Mouse (Mus musculus) CH12.LX (cell line): ENCODE data around the gene Arf3. TPM values are rescaled to one million over a fixed set of nuclear protein-coding genes. Genes with fewer than 3 reads are reported as not detected.

Experiments
- DNase-seq: peaks from one replicate; pipeline ENCODE4 v3.0.0-alpha.2; 2013; ENCODE audit errors: extremely low read depth
- H3K27ac ChIP-seq: 2 replicates; pipeline ENCODE4 v1.5.1; 2012; ENCODE audit warnings: low read depth, mild to moderate bottlenecking, control low read depth, moderate library complexity; ENCODE audit not compliant: insufficient read depth
- H3K27me3 ChIP-seq: replicated peaks from 2 replicates; pipeline ENCODE3; 2012; ENCODE audit warnings: inconsistent platforms
- H3K36me3 ChIP-seq, 2 experiments: replicated peaks in 1 of 2; 2 replicates each; pipeline versions ENCODE3 to v1.6.1; 2012; ENCODE audit warnings: inconsistent platforms in 1 of 2, low read length in 1 of 2, mild to moderate bottlenecking in 1 of 2, mixed read lengths in 1 of 2, moderate library complexity in 1 of 2; ENCODE audit not compliant: control insufficient read depth in 1 of 2, insufficient read depth in 1 of 2
- H3K4me1 ChIP-seq, 2 experiments: 2 replicates each; pipeline ENCODE4 v1.6.1; 2012; ENCODE audit warnings: inconsistent platforms in 1 of 2, moderate library complexity in 1 of 2; ENCODE audit not compliant: insufficient read depth in 2 of 2, control insufficient read depth in 1 of 2
- H3K4me2 ChIP-seq: 2 replicates; pipeline ENCODE4 v1.6.1; 2012; ENCODE audit warnings: low read depth, mild to moderate bottlenecking, control low read depth; ENCODE audit not compliant: poor library complexity, insufficient read depth, severe bottlenecking
- H3K4me3 ChIP-seq, 3 experiments: fragments of 150-350 bp in 1 of 3; sonication (generic) in 1 of 3; replicated peaks in 1 of 3; 2 replicates each; pipeline versions ENCODE3 to v1.5.1; 2011 to 2012; ENCODE audit warnings: low read depth in 2 of 3, low read length in 2 of 3, mild to moderate bottlenecking in 2 of 3, moderate library complexity in 2 of 3, control low read depth in 1 of 3, improper control_type of control experiment in 1 of 3, inconsistent platforms in 1 of 3, mixed read lengths in 1 of 3; ENCODE audit not compliant: poor library complexity in 1 of 3
- H3K79me2 ChIP-seq: replicated peaks from 2 replicates; pipeline ENCODE4 v1.6.1; 2012; ENCODE audit warnings: mild to moderate bottlenecking, moderate library complexity; ENCODE audit not compliant: control insufficient read depth, poor library complexity, insufficient read depth, severe bottlenecking; ENCODE audit errors: extremely low read depth
- H3K9ac ChIP-seq: 2 replicates; pipeline ENCODE4 v1.6.1; 2012; ENCODE audit warnings: low read depth, mild to moderate bottlenecking, control low read depth, moderate library complexity; ENCODE audit not compliant: insufficient read depth
- H3K9me3 ChIP-seq: replicated peaks from 2 replicates; pipeline ENCODE3; 2012; ENCODE audit warnings: low read length, inconsistent platforms, mixed read lengths
- BHLHE40 ChIP-seq: IDR thresholded peaks from 2 replicates; pipeline ENCODE4 v1.6.1; 2011; ENCODE audit warnings: mild to moderate bottlenecking, low read depth, low read length, improper control_type of control experiment
- CHD1 ChIP-seq: IDR thresholded peaks from 2 replicates; pipeline ENCODE4 v1.6.1; 2012; ENCODE audit warnings: low read depth, low read length, improper control_type of control experiment, inconsistent platforms
- JUND ChIP-seq: conservative IDR thresholded peaks from 2 replicates; pipeline ENCODE4 v1.6.1; 2011; ENCODE audit warnings: low read depth, low read length, improper control_type of control experiment
- MXI1 ChIP-seq: IDR thresholded peaks from 2 replicates; pipeline ENCODE4 v1.6.1; 2011; ENCODE audit warnings: mild to moderate bottlenecking, low read depth, low read length, improper control_type of control experiment
- NELFE ChIP-seq: IDR thresholded peaks from 2 replicates; pipeline ENCODE4 v1.6.1; 2011; ENCODE audit warnings: low read depth, low read length, improper control_type of control experiment
- PAX5 ChIP-seq: IDR thresholded peaks from 2 replicates; pipeline ENCODE4 v1.6.1; 2012; ENCODE audit warnings: low read length, inconsistent platforms, mixed read lengths
- POLR2AphosphoS2 ChIP-seq: IDR thresholded peaks from 2 replicates; pipeline ENCODE4 v1.6.1; 2011; ENCODE audit warnings: low read depth, low read length, improper control_type of control experiment
- SMC3 ChIP-seq: IDR thresholded peaks from 2 replicates; pipeline ENCODE4 v1.6.1; 2011; ENCODE audit warnings: low read depth, low read length, improper control_type of control experiment
- TCF12 ChIP-seq: IDR thresholded peaks from 2 replicates; pipeline ENCODE4 v1.6.1; 2014; ENCODE audit warnings: low read depth, mild to moderate bottlenecking, inconsistent platforms, low read length, improper control_type of control experiment
- UBTF ChIP-seq: IDR thresholded peaks from 2 replicates; pipeline ENCODE4 v1.6.1; 2012; ENCODE audit warnings: low read depth, mild to moderate bottlenecking, inconsistent platforms, low read length, improper control_type of control experiment, moderate library complexity
- USF1 ChIP-seq: IDR thresholded peaks from 2 replicates; pipeline ENCODE4 v1.6.1; 2014; ENCODE audit warnings: low read depth, mild to moderate bottlenecking, inconsistent platforms, low read length, improper control_type of control experiment
- USF2 ChIP-seq: conservative IDR thresholded peaks from 2 replicates; pipeline ENCODE4 v1.6.1; 2011; ENCODE audit warnings: low read depth, low read length, improper control_type of control experiment
- dilution Hi-C: fragments of 300-500 bp; cut with MboI; formaldehyde crosslinking; loops from 2 replicates; pipeline ENCODE4 v1.14.3; 2020; ENCODE audit warnings: low sequenced_read_pairs; ENCODE audit not compliant: extremely low pct_unique_long_range_greater_than_20kb, extremely low pct_ligation_motif_present
- in situ Hi-C: fragments of 300-500 bp; cut with MboI; formaldehyde crosslinking; loops from 3 replicates; pipeline ENCODE4 v1.14.3; 2019; ENCODE audit warnings: low sequenced_read_pairs, low pct_ligation_motif_present, low pct_unique_long_range_greater_than_20kb, mixed read lengths
- polyA plus RNA-seq: library from polyadenylated mRNA; unstranded; fragments of >175 nt; gene quantifications from 2 replicates; pipeline ENCODE4 v1.2.1, GENCODE M21; 2012; ENCODE audit warnings: low read depth; ENCODE audit not compliant: insufficient read length
- total RNA-seq, 2 experiments: library from RNA; depleted of rRNA; stranded (reverse); fragments of 300-350 nt in 1 of 2; fragments of >200 nt in 1 of 2; gene quantifications; 2 replicates each; pipeline ENCODE4 v1.2.3; 2012 to 2014

Arf3 gene
- total and polyA plus RNA-seq, 3 experiments = 32.5 to 182 (median 41.0) TPM

DNA sequence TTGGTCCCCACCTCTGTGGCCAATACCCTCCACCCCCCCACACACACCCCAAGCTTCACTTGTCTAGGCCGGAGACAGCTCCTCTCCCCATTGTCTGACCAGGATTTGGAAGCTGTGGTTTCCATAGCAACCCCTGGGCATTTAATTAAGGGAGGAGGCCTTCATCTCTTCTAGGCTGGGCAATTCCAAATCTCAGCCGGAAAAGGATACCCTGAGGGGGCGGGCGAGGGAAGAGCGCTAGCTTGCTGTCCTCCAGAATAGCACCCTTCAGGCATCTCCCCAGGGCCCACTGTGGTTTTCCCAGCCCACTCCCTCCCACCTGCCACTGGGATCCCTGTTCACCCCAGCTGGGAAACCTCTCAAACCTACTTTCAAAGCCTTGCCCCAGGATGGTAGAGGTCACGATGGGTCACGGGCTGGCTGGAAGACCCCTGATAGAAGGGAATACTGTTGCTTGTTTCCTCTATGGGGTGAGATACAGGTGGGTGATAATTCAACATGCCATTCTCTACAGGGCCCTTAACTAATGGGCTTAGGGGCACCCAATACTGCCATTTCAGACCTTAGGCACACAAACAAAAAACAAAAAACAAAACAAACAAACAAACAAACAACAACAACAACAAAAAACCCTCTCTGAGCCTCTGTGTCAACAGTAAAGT is 71.4 kb downstream of the Arf3 start:
- dilution Hi-C loops (no loop called here), in situ Hi-C loops (no loop called here)
- Histone ChIP-seq H3K36me3 (no peaks in the 10 kb centered on the region), H3K9me3 (no peaks in the 10 kb centered on the region), H3K4me3 (no peak overlapping the region), H3K4me1 (no peaks in the 10 kb centered on the region), H3K27me3 (peaks cover 71% of the 10 kb centered on the region), H3K9ac (no peak overlapping the region), H3K79me2 (no peaks in the 10 kb centered on the region), H3K27ac (no peak overlapping the region), H3K4me2 (no peak overlapping the region)
- no peak for DNase-seq
- TF ChIP-seq JUND (no peak), USF1 (no peak), USF2 (no peak), POLR2AphosphoS2 (no peak), NELFE (no peak), CHD1 (no peak)

- H3K4me2 ChIP-seq = no peak overlapping the region
- no peaks in the 10 kb centered on the region for H3K36me3 ChIP-seq
- no peak overlapping the region for H3K27ac ChIP-seq
- peaks cover 2% of the 10 kb centered on the region for H3K9me3 ChIP-seq
- peaks cover 0 to 7% of the 10 kb centered on the region in 2 experiments; a peak in 2 of 4 replicates for H3K4me1 ChIP-seq
- DNase-seq = no peak
- H3K9ac ChIP-seq = no peak overlapping the region
- dilution Hi-C loops = no loop called here
- H3K79me2 ChIP-seq = no peaks in the 10 kb centered on the region
- in situ Hi-C loops = no loop called here
- no peak overlapping the region for H3K4me3 ChIP-seq
- H3K27me3 ChIP-seq = peaks cover 52% of the 10 kb centered on the region
- TF ChIP-seq UBTF (no peak), TCF12 (no peak), MXI1 (no peak), PAX5 (no peak), SMC3 (no peak), JUND (no peak), BHLHE40 (no peak)
Measured at GRCm38 (mm10) chr15:98689682-98690081, 73.3 kb downstream of the Arf3 start.

Other genes starting within 250 kb of the Arf3 start
- gene Kansl2, start 228.9 kb downstream of the Arf3 start, total RNA-seq (2012; rRNA removed) = 59.6 and 84.7 TPM in 2 replicates
- 101 and 103 TPM in 2 replicates for gene Kansl2, start 228.9 kb downstream of the Arf3 start, total RNA-seq (2014; rRNA removed)
- 111 and 125 TPM in 2 replicates for gene Kansl2, start 228.9 kb downstream of the Arf3 start, polyA plus RNA-seq
- gene Ccnt1, start 192.3 kb downstream of the Arf3 start, total RNA-seq (2012; rRNA removed) = 36.8 and 42.1 TPM in 2 replicates
- 38.1 and 41.3 TPM in 2 replicates for gene Ccnt1, start 192.3 kb downstream of the Arf3 start, total RNA-seq (2014; rRNA removed)
- gene Ccnt1, start 192.3 kb downstream of the Arf3 start, polyA plus RNA-seq = 62.1 and 73.3 TPM in 2 replicates
- not detected in 2 replicates for gene 4930415O20Rik, start 192.2 kb downstream of the Arf3 start, total RNA-seq (2012; rRNA removed)
- gene 4930415O20Rik, start 192.2 kb downstream of the Arf3 start, total RNA-seq (2014; rRNA removed) = not detected in 2 replicates
- not detected in 2 replicates for gene 4930415O20Rik, start 192.2 kb downstream of the Arf3 start, polyA plus RNA-seq
- gene Adcy6, start 153.1 kb downstream of the Arf3 start, total RNA-seq (2012; rRNA removed) = 1.5 and 2.6 TPM in 2 replicates
- gene Adcy6, start 153.1 kb downstream of the Arf3 start, total RNA-seq (2014; rRNA removed) = 0.05 TPM in 1 of 2 replicates, not detected in the other
- gene Adcy6, start 153.1 kb downstream of the Arf3 start, polyA plus RNA-seq = 0.06 and 0.11 TPM in 2 replicates
- gene Cacnb3, start 132.4 kb downstream of the Arf3 start, total RNA-seq (2012; rRNA removed) = 2.9 and 4.3 TPM in 2 replicates
- gene Cacnb3, start 132.4 kb downstream of the Arf3 start, total RNA-seq (2014; rRNA removed) = 2.3 and 2.5 TPM in 2 replicates
- 5.7 and 7.0 TPM in 2 replicates for gene Cacnb3, start 132.4 kb downstream of the Arf3 start, polyA plus RNA-seq
- 103 and 132 TPM in 2 replicates for gene Ddx23, start 100.3 kb downstream of the Arf3 start, total RNA-seq (2012; rRNA removed)
- 58.5 and 59.4 TPM in 2 replicates for gene Ddx23, start 100.3 kb downstream of the Arf3 start, total RNA-seq (2014; rRNA removed)
- 148 and 181 TPM in 2 replicates for gene Ddx23, start 100.3 kb downstream of the Arf3 start, polyA plus RNA-seq
- 3.8 and 6.3 TPM in 2 replicates for gene Rnd1, start 85.8 kb downstream of the Arf3 start, total RNA-seq (2012; rRNA removed)
- gene Rnd1, start 85.8 kb downstream of the Arf3 start, total RNA-seq (2014; rRNA removed) = 5.8 and 9.4 TPM in 2 replicates
- 5.7 and 6.0 TPM in 2 replicates for gene Rnd1, start 85.8 kb downstream of the Arf3 start, polyA plus RNA-seq
- 0.13 TPM in 1 of 2 replicates, not detected in the other for gene Ccdc65, start 55.0 kb downstream of the Arf3 start, total RNA-seq (2012; rRNA removed)
- gene Ccdc65, start 55.0 kb downstream of the Arf3 start, total RNA-seq (2014; rRNA removed) = not detected in 2 replicates
- gene Ccdc65, start 55.0 kb downstream of the Arf3 start, polyA plus RNA-seq = 0.11 and 0.14 TPM in 2 replicates
- 75.0 and 132 TPM in 2 replicates for gene Fkbp11, start 35.0 kb downstream of the Arf3 start, total RNA-seq (2012; rRNA removed)
- gene Fkbp11, start 35.0 kb downstream of the Arf3 start, total RNA-seq (2014; rRNA removed) = 21.0 and 23.4 TPM in 2 replicates
- gene Fkbp11, start 35.0 kb downstream of the Arf3 start, polyA plus RNA-seq = 22.2 and 27.6 TPM in 2 replicates
- 19.1 and 25.4 TPM in 2 replicates for gene Wnt10b, start 14.9 kb upstream of the Arf3 start, total RNA-seq (2012; rRNA removed)
- 61.6 and 64.4 TPM in 2 replicates for gene Wnt10b, start 14.9 kb upstream of the Arf3 start, total RNA-seq (2014; rRNA removed)
- gene Wnt10b, start 14.9 kb upstream of the Arf3 start, polyA plus RNA-seq = 56.2 and 58.0 TPM in 2 replicates
- gene Wnt1, start 26.6 kb upstream of the Arf3 start, total RNA-seq (2012; rRNA removed) = not detected in 2 replicates
- not detected in 2 replicates for gene Wnt1, start 26.6 kb upstream of the Arf3 start, total RNA-seq (2014; rRNA removed)
- not detected in 2 replicates for gene Wnt1, start 26.6 kb upstream of the Arf3 start, polyA plus RNA-seq
- 0.04 TPM in 1 of 2 replicates, not detected in the other for gene Ddn, start 46.3 kb upstream of the Arf3 start, total RNA-seq (2012; rRNA removed)
- gene Ddn, start 46.3 kb upstream of the Arf3 start, total RNA-seq (2014; rRNA removed) = not detected in 2 replicates
- gene Ddn, start 46.3 kb upstream of the Arf3 start, polyA plus RNA-seq = 0.08 TPM in 1 of 2 replicates, not detected in the other
- 49.4 and 63.2 TPM in 2 replicates for gene Prkag1, start 68.3 kb upstream of the Arf3 start, total RNA-seq (2012; rRNA removed)
- gene Prkag1, start 68.3 kb upstream of the Arf3 start, total RNA-seq (2014; rRNA removed) = 87.5 and 89.4 TPM in 2 replicates
- 66.1 and 73.2 TPM in 2 replicates for gene Prkag1, start 68.3 kb upstream of the Arf3 start, polyA plus RNA-seq
- 14.1 and 15.6 TPM in 2 replicates for gene Kmt2d, start 108.0 kb upstream of the Arf3 start, total RNA-seq (2012; rRNA removed)
- 4.3 and 4.8 TPM in 2 replicates for gene Kmt2d, start 108.0 kb upstream of the Arf3 start, total RNA-seq (2014; rRNA removed)
- gene Kmt2d, start 108.0 kb upstream of the Arf3 start, polyA plus RNA-seq = 22.7 TPM in 2 replicates
- 11.1 and 13.9 TPM in 2 replicates for gene Rhebl1, start 131.3 kb upstream of the Arf3 start, total RNA-seq (2012; rRNA removed)
- 17.6 and 23.2 TPM in 2 replicates for gene Rhebl1, start 131.3 kb upstream of the Arf3 start, total RNA-seq (2014; rRNA removed)
- gene Rhebl1, start 131.3 kb upstream of the Arf3 start, polyA plus RNA-seq = 23.3 and 25.1 TPM in 2 replicates
- not detected in 2 replicates for gene Dhh, start 135.3 kb upstream of the Arf3 start, total RNA-seq (2012; rRNA removed)
- not detected in 2 replicates for gene Dhh, start 135.3 kb upstream of the Arf3 start, total RNA-seq (2014; rRNA removed)
- gene Dhh, start 135.3 kb upstream of the Arf3 start, polyA plus RNA-seq = not detected in 2 replicates
- gene Lmbr1l, start 155.0 kb upstream of the Arf3 start, total RNA-seq (2012; rRNA removed) = 19.7 and 23.4 TPM in 2 replicates
- gene Lmbr1l, start 155.0 kb upstream of the Arf3 start, total RNA-seq (2014; rRNA removed) = 27.5 and 30.4 TPM in 2 replicates
- 22.4 and 27.9 TPM in 2 replicates for gene Lmbr1l, start 155.0 kb upstream of the Arf3 start, polyA plus RNA-seq
- gene Tuba1b, start 171.4 kb upstream of the Arf3 start, total RNA-seq (2012; rRNA removed) = 1,149 and 1,670 TPM in 2 replicates
- gene Tuba1b, start 171.4 kb upstream of the Arf3 start, total RNA-seq (2014; rRNA removed) = 2,803 and 2,960 TPM in 2 replicates
- 2,789 and 2,851 TPM in 2 replicates for gene Tuba1b, start 171.4 kb upstream of the Arf3 start, polyA plus RNA-seq
- gene Gm49450, start 190.3 kb upstream of the Arf3 start, total RNA-seq (2012; rRNA removed) = 0.38 TPM in 1 of 2 replicates, not detected in the other
- gene Gm49450, start 190.3 kb upstream of the Arf3 start, total RNA-seq (2014; rRNA removed) = 0.81 and 4.7 TPM in 2 replicates
- gene Gm49450, start 190.3 kb upstream of the Arf3 start, polyA plus RNA-seq = 125 TPM in 1 of 2 replicates, not detected in the other
- gene Tuba1a, start 190.5 kb upstream of the Arf3 start, total RNA-seq (2012; rRNA removed) = 153 and 181 TPM in 2 replicates
- 438 and 533 TPM in 2 replicates for gene Tuba1a, start 190.5 kb upstream of the Arf3 start, total RNA-seq (2014; rRNA removed)
- 254 and 283 TPM in 2 replicates for gene Tuba1a, start 190.5 kb upstream of the Arf3 start, polyA plus RNA-seq